Mouse (Mus musculus): ENCODE measurements at regions not wholly inside any gene's neighbourhood (a gene's known extent, or its start where the extent isn't known, plus 50 kb on each side); places are given as distances from the start of the nearest gene placed in this dataset.

DNA sequence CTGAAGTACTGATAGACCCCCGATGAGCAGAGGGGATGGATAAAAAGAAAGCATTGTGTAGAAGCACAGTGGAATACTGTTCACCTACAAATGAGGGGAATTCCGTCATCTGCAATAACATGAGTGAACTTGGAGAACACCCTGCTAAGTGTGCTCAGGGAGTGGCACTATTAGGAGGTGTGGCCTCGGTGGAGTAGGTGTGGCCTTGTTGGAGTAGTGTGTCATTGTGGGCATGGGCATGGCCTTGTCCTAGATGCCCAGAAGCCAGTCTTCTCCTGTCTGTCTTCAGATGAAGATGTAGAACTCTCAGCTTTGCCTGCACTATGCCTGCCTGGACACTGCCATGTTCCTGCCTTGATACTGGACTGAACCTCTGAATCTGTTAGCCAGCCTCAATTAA, 86.2 kb upstream of the Kl start:
- no peak for ATAC-seq (ENCODE audit: insufficient number of reproducible peaks, low FRiP score, low TSS enrichment, low read depth)
- no peaks in the 10 kb centered on the region for H3K36me3 ChIP-seq (ENCODE audit: control insufficient read depth, insufficient read depth, low read length)
- no peak overlapping the region for H3K27ac ChIP-seq (replicated peaks; ENCODE audit: low read depth, low read length)
- no peak for DNase-seq (ENCODE audit: low spot score)
- H3K4me2 ChIP-seq (ENCODE audit: low read depth, severe bottlenecking), result no peak overlapping the region
- H3K9ac ChIP-seq (ENCODE audit: low read length), result no peak overlapping the region
- H3K4me3 ChIP-seq (ENCODE audit: low read depth, low read length), result no peak overlapping the region
- H3K27me3 ChIP-seq (ENCODE audit: control insufficient read depth, insufficient read depth, low read length), result no peaks in the 10 kb centered on the region
- 86% methylated on average over 3 of the region's 3 CpGs for WGBS
- 0 out of 2 replicates have a peak, but pooled peaks cover 3% of the 10 kb centered on the region for H3K4me1 ChIP-seq (ENCODE audit: control insufficient read depth, insufficient read depth, low read length)
- H3K9me3 ChIP-seq (ENCODE audit: control insufficient read depth, low read length), result no peaks in the 10 kb centered on the region

DNA sequence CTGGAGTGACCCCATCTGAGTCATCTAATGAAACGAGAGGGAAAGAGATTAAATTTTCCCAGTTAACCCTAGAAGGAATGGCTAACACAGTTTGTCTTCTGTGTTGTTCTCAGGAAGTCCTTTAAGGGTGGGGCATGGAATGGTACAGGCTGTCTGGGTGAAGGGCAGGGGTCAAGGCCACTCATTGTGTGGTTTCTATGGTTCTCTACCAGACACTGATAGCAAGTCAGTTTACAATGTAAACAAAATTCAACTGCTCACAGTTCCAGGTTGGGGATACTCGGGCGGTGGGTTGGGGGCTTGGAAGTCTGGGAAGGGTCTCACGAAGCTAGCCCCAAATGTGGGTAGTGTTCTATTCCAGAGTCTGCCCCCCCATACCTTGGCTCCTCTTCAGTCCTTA, 82.5 kb upstream of the Kl start:
- Histone ChIP-seq H3K4me1 (ENCODE audit: control insufficient read depth, insufficient read depth, low read length) (0 out of 2 replicates have a peak, but pooled peaks cover 3% of the 10 kb centered on the region), H3K9me3 (ENCODE audit: control insufficient read depth, low read length) (no peaks in the 10 kb centered on the region), H3K27ac (replicated peaks; ENCODE audit: low read depth, low read length) (no peak overlapping the region), H3K9ac (ENCODE audit: low read length) (no peak overlapping the region), H3K36me3 (ENCODE audit: control insufficient read depth, insufficient read depth, low read length) (no peaks in the 10 kb centered on the region), H3K4me2 (ENCODE audit: low read depth, severe bottlenecking) (no peak overlapping the region), H3K4me3 (ENCODE audit: low read depth, low read length) (no peak overlapping the region), H3K27me3 (ENCODE audit: control insufficient read depth, insufficient read depth, low read length) (no peaks in the 10 kb centered on the region)
- 76% methylated on average over 4 of the region's 4 CpGs for WGBS
- no peak for ATAC-seq (ENCODE audit: insufficient number of reproducible peaks, low FRiP score, low TSS enrichment, low read depth)
- DNase-seq (ENCODE audit: low spot score), result no peak

DNA sequence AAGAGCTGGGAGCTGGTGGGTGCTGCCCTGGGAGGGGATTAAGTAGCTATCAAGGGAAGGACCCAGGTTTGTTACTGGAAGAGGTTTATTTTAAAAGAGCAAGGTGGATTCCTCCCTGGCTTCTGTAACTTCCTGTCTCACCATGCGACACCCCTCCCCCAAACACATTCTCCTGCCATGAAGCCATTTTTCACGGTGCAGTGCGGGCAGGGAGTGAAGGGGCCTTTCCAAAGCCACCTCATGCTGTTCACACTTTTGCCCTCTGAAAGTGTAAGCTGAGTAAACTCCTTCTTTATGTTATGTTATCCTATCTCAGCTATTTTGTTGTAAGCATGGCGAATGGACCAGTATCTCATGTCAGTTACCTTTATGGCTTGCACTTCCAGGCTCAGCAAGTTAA, 73.6 kb upstream of the Kl start:
- 35% methylated on average over 4 of the region's 4 CpGs for WGBS
- peak overlapping the region; percentile 47; the same call in 1 of the 2 replicates for H3K27ac ChIP-seq (replicated peaks; ENCODE audit: low read depth, low read length)
- H3K9me3 ChIP-seq (ENCODE audit: control insufficient read depth, low read length), result no peaks in the 10 kb centered on the region
- H3K9ac ChIP-seq (ENCODE audit: low read length), result no peak overlapping the region
- H3K4me1 ChIP-seq (ENCODE audit: control insufficient read depth, insufficient read depth, low read length), result peaks cover 14% of the 10 kb centered on the region; the same call in 1 of the 2 replicates
- DNase-seq (ENCODE audit: low spot score), result peak; percentile 60
- H3K36me3 ChIP-seq (ENCODE audit: control insufficient read depth, insufficient read depth, low read length), result no peaks in the 10 kb centered on the region
- H3K27me3 ChIP-seq (ENCODE audit: control insufficient read depth, insufficient read depth, low read length), result no peaks in the 10 kb centered on the region
- no peak overlapping the region for H3K4me3 ChIP-seq (ENCODE audit: low read depth, low read length)
- H3K4me2 ChIP-seq (ENCODE audit: low read depth, severe bottlenecking), result peak overlapping the region; percentile 12; the same call in 1 of the 2 replicates
- 0 out of 2 replicates have a peak, but pooled peaks have one; percentile 19 for ATAC-seq (ENCODE audit: insufficient number of reproducible peaks, low FRiP score, low TSS enrichment, low read depth)

DNA sequence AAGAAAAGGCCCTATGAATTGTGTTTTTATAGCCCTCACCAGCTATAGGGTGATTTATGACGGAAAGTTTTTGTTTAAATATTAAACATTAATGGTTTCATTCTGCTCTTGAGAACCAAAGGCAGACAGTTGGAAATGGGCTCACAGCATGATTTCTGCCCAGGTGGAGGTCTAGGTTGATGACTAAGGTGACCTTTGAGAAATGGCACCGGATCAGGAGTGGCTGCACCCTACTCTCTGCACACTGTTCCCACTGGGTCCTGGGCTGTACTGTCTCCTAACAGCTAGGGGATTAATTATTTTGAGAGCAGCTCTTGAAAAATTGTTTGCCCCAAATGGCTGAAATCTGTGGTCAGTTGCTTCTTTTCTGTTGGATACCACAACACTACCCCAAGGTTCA, 68.7 kb upstream of the Kl start:
- no peaks in the 10 kb centered on the region for H3K27me3 ChIP-seq (ENCODE audit: control insufficient read depth, insufficient read depth, low read length)
- H3K27ac ChIP-seq (replicated peaks; ENCODE audit: low read depth, low read length), result no peak overlapping the region
- H3K36me3 ChIP-seq (ENCODE audit: control insufficient read depth, insufficient read depth, low read length), result no peaks in the 10 kb centered on the region
- ATAC-seq (ENCODE audit: insufficient number of reproducible peaks, low FRiP score, low TSS enrichment, low read depth) (no peak), DNase-seq (ENCODE audit: low spot score) (no peak)
- 0 out of 2 replicates have a peak, but pooled peaks cover 7% of the 10 kb centered on the region for H3K4me1 ChIP-seq (ENCODE audit: control insufficient read depth, insufficient read depth, low read length)
- no peak overlapping the region for H3K4me2 ChIP-seq (ENCODE audit: low read depth, severe bottlenecking)
- H3K9ac ChIP-seq (ENCODE audit: low read length), result no peak overlapping the region
- no peak overlapping the region for H3K4me3 ChIP-seq (ENCODE audit: low read depth, low read length)
- no peaks in the 10 kb centered on the region for H3K9me3 ChIP-seq (ENCODE audit: control insufficient read depth, low read length)
- WGBS, result 75% methylated on average over 2 of the region's 2 CpGs

DNA sequence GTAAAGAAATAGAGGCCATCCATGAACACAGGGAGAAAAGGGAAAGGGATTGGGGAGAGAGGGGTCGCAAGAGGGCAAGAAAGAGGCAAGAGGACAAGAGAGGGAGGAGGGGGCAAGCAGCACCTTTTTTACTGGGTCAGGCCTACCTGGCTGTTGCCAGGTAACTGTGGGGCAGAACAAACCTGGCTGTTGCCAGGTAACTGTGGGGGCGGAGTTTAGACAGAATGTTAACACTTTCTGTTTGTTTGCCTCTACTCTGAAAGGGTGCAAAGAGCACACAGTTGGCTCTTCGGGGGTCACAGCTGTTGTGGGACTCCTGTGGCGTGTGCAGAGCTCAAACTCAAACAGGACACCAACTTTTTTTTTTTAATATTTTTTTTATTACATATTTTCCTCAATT, 62.3 kb upstream of the Kl start:
- no peaks in the 10 kb centered on the region for H3K9me3 ChIP-seq (ENCODE audit: control insufficient read depth, low read length)
- 85% methylated on average over 4 of the region's 4 CpGs for WGBS
- DNase-seq (ENCODE audit: low spot score) (no peak), ATAC-seq (ENCODE audit: insufficient number of reproducible peaks, low FRiP score, low TSS enrichment, low read depth) (no peak)
- H3K4me2 ChIP-seq (ENCODE audit: low read depth, severe bottlenecking), result no peak overlapping the region
- no peak overlapping the region for H3K4me3 ChIP-seq (ENCODE audit: low read depth, low read length)
- no peaks in the 10 kb centered on the region for H3K27me3 ChIP-seq (ENCODE audit: control insufficient read depth, insufficient read depth, low read length)
- no peak overlapping the region for H3K9ac ChIP-seq (ENCODE audit: low read length)
- H3K4me1 ChIP-seq (ENCODE audit: control insufficient read depth, insufficient read depth, low read length), result peaks cover 2% of the 10 kb centered on the region; the same call in 1 of the 2 replicates
- H3K27ac ChIP-seq (replicated peaks; ENCODE audit: low read depth, low read length), result no peak overlapping the region
- no peaks in the 10 kb centered on the region for H3K36me3 ChIP-seq (ENCODE audit: control insufficient read depth, insufficient read depth, low read length)

DNA sequence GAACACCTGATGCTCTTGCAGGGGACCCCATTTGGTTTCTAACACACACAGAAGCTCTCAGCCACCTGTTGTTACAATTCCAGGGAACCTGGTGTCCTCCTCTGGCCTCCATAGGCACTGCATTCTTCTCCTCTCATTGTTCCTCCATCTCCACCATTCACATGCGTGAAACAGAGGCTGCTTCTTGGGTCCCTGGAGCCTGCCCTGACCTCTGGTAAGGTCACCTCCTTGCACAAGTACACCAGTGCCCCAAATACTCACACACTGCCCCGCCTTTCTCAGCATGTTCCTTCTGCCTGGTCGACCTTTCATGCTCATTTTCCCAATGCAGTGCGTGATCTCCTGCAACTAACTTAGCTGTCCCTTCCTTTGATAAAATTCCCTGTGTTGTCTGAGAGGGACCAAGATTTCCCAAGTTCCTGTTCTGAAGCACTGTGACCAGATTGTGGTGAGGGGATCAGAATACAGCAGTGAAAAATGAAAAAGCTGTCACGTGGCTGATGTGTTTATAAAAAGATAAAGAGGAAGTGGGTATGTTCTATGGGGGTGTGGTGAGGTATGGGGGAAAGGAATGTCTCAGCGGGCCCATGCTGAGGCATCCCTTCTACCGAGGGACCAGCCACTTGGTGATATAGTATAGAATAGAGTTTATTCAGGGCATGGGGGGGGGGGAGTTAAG, 61.0 kb upstream of the Kl start:
- DNase-seq (ENCODE audit: low spot score) (no peak), ATAC-seq (ENCODE audit: insufficient number of reproducible peaks, low FRiP score, low TSS enrichment, low read depth) (no peak)
- WGBS, result 75% methylated on average over 7 of the region's 7 CpGs
- H3K9ac ChIP-seq (ENCODE audit: low read length), result no peak overlapping the region
- no peaks in the 10 kb centered on the region for H3K9me3 ChIP-seq (ENCODE audit: control insufficient read depth, low read length)
- H3K27ac ChIP-seq (replicated peaks; ENCODE audit: low read depth, low read length), result no peak overlapping the region
- no peak overlapping the region for H3K4me3 ChIP-seq (ENCODE audit: low read depth, low read length)
- peaks cover 2% of the 10 kb centered on the region; the same call in 1 of the 2 replicates for H3K4me1 ChIP-seq (ENCODE audit: control insufficient read depth, insufficient read depth, low read length)
- no peaks in the 10 kb centered on the region for H3K36me3 ChIP-seq (ENCODE audit: control insufficient read depth, insufficient read depth, low read length)
- H3K4me2 ChIP-seq (ENCODE audit: low read depth, severe bottlenecking), result no peak overlapping the region
- H3K27me3 ChIP-seq (ENCODE audit: control insufficient read depth, insufficient read depth, low read length), result no peaks in the 10 kb centered on the region

DNA sequence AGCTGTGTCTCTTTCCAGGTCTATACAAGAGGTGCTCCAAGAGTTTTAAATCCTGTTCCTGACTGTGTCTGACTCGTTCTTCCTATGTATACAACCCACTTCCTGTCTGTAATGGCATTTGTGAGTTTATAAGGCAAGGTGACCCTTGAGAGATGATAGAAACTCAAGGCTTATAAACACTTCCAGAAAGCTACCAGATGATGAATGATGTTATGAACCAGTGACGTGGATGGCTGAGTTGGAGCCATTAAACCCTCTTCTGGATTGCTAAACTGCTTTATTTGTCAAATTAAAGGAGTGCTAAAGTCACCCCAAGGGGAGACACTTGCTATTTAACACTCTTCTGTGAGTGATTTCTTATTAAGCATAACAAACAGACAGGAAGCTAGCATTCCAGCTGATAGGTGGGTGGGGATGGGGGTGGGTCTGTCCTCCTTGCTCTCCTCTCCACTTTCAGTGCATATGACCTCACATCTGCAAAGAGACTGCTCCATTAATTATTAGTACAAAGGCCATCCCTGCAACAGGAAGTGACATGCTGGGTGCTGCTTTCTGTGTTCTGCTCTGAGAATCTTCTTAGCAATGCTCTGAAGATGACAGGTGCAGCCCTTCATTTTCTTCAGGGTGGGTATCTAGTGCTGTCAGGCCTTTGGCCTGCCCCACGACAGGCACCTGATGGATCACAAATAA, 58.2 kb upstream of the Kl start:
- no peaks in the 10 kb centered on the region for H3K9me3 ChIP-seq (ENCODE audit: control insufficient read depth, low read length)
- no peak overlapping the region for H3K27ac ChIP-seq (replicated peaks; ENCODE audit: low read depth, low read length)
- H3K9ac ChIP-seq (ENCODE audit: low read length), result no peak overlapping the region
- H3K4me1 ChIP-seq (ENCODE audit: control insufficient read depth, insufficient read depth, low read length), result peaks cover 2% of the 10 kb centered on the region; the same call in 1 of the 2 replicates
- ATAC-seq (ENCODE audit: insufficient number of reproducible peaks, low FRiP score, low TSS enrichment, low read depth) (no peak), DNase-seq (ENCODE audit: low spot score) (no peak)
- no peaks in the 10 kb centered on the region for H3K27me3 ChIP-seq (ENCODE audit: control insufficient read depth, insufficient read depth, low read length)
- H3K4me2 ChIP-seq (ENCODE audit: low read depth, severe bottlenecking), result no peak overlapping the region
- no peak overlapping the region for H3K4me3 ChIP-seq (ENCODE audit: low read depth, low read length)
- 9% methylated on average over 3 of the region's 3 CpGs for WGBS
- no peaks in the 10 kb centered on the region for H3K36me3 ChIP-seq (ENCODE audit: control insufficient read depth, insufficient read depth, low read length)

DNA sequence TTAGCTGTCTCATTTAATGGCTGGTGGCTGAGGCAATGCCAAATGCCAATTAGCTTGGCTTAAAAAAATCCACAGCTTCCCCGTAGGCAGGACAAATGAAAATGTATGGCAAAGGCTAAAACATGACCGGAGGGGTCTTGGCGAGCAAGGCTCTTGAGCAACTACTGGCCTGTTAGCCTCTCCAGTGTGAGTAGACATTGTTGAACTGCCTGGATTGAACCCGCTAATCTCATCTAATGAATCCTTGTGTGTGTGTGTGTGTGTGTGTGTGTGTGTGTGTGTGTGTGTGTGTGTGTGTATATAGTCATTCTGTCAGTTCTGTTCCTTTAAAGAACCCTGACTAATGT, 57.7 kb upstream of the Kl start:
- Histone ChIP-seq H3K4me3 (ENCODE audit: low read depth, low read length) (no peak overlapping the region), H3K4me1 (ENCODE audit: control insufficient read depth, insufficient read depth, low read length) (peaks cover 2% of the 10 kb centered on the region; the same call in 1 of the 2 replicates), H3K36me3 (ENCODE audit: control insufficient read depth, insufficient read depth, low read length) (no peaks in the 10 kb centered on the region), H3K4me2 (ENCODE audit: low read depth, severe bottlenecking) (no peak overlapping the region), H3K9ac (ENCODE audit: low read length) (no peak overlapping the region), H3K27ac (replicated peaks; ENCODE audit: low read depth, low read length) (no peak overlapping the region), H3K27me3 (ENCODE audit: control insufficient read depth, insufficient read depth, low read length) (no peaks in the 10 kb centered on the region), H3K9me3 (ENCODE audit: control insufficient read depth, low read length) (no peaks in the 10 kb centered on the region)
- ATAC-seq (ENCODE audit: insufficient number of reproducible peaks, low FRiP score, low TSS enrichment, low read depth) (no peak), DNase-seq (ENCODE audit: low spot score) (no peak)
- 40% methylated on average over 4 of the region's 4 CpGs for WGBS

All from limb, embryonic 11.5 days (tissue).